Mouse (Mus musculus) heart, embryonic 11.5 days (tissue): ENCODE results near the gene Gltp. TPM values are rescaled to one million over a fixed set of nuclear protein-coding genes. Genes with fewer than 3 reads are reported as not detected.

Experiments used
- ATAC-seq: fragments of 200-750 bp; cut with Nextera tagmentation; replicated peaks from 2 replicates; pipeline ENCODE4 v1.8.0; 2017; ENCODE audit warnings: moderate library complexity; ENCODE audit not compliant: insufficient number of reproducible peaks, low FRiP score, low TSS enrichment
- H3K27ac ChIP-seq: fragments of 300-500 bp; sonication (generic); 2 replicates; pipeline ENCODE4 v1.5.1; 2014; ENCODE audit warnings: mild to moderate bottlenecking, low read depth, low read length
- H3K27me3 ChIP-seq: fragments of 300-500 bp; sonication (generic); 2 replicates; pipeline ENCODE4 v1.6.1; 2014; ENCODE audit warnings: mild to moderate bottlenecking, low read length, mixed read lengths; ENCODE audit not compliant: control insufficient read depth, insufficient read depth
- H3K36me3 ChIP-seq: fragments of 300-500 bp; sonication (generic); 2 replicates; pipeline ENCODE4 v1.6.1; 2014; ENCODE audit warnings: mild to moderate bottlenecking, low read length, moderate library complexity, mixed read lengths; ENCODE audit not compliant: control insufficient read depth, insufficient read depth
- H3K4me1 ChIP-seq: fragments of 300-500 bp; sonication (generic); 2 replicates; pipeline ENCODE4 v1.6.1; 2014; ENCODE audit warnings: low read length; ENCODE audit not compliant: control insufficient read depth, insufficient read depth
- H3K4me2 ChIP-seq: fragments of 300-500 bp; sonication (generic); 2 replicates; pipeline ENCODE4 v1.6.1; 2014; ENCODE audit warnings: mild to moderate bottlenecking, moderate library complexity
- H3K4me3 ChIP-seq: fragments of 300-500 bp; sonication (generic); 2 replicates; pipeline ENCODE4 v1.5.1; 2014; ENCODE audit warnings: low read depth, low read length
- H3K9ac ChIP-seq: fragments of 300-500 bp; sonication (generic); 2 replicates; pipeline ENCODE4 v1.6.1; 2014; ENCODE audit warnings: mild to moderate bottlenecking, low read depth, low read length, moderate library complexity
- H3K9me3 ChIP-seq: fragments of 300-500 bp; sonication (generic); replicated peaks from 2 replicates; pipeline ENCODE4 v1.6.1; 2016; ENCODE audit warnings: low read length; ENCODE audit not compliant: control insufficient read depth
- WGBS: fragments of 180-500 bp; shearing (Covaris S2); extraction: QIAGEN DNeasy Blood & Tissue Kit; methylation state at CpG from one replicate; pipeline ENCODE4 v1.1.7; 2014; ENCODE audit not compliant: insufficient replicate concordance; 5-methylcytosine and 5-hydroxymethylcytosine counted together
- polyA plus RNA-seq: library from polyadenylated mRNA; unstranded; fragments of >200 nt; fragmentation: Nextera tagmentation; extraction: Ambion mirVana; gene quantifications from 2 replicates; pipeline ENCODE4 v1.2.1, GENCODE M21; 2014

Gene Gltp
- polyA plus RNA-seq, 1 experiment from 2014 or later: 57.1 TPM

GRCm38 (mm10) chr5:114709357-114709756 is 18.6 kb upstream of the Gltp start:
- Histone ChIP-seq H3K9me3 (no peaks in the 10 kb centered on the region), H3K36me3 (peaks cover 8% of the 10 kb centered on the region), H3K4me1 (peaks cover 9% of the 10 kb centered on the region), H3K27ac (no peak overlapping the region), H3K9ac (no peak overlapping the region), H3K27me3 (no peaks in the 10 kb centered on the region), H3K4me3 (no peak overlapping the region), H3K4me2 (no peak overlapping the region)
- ATAC-seq: no peak
- 89% methylated on average over 21 of the region's 21 CpGs for WGBS

- peak overlapping the region; percentile 85 for H3K4me2 ChIP-seq
- peak overlapping the region; percentile 88 for H3K4me3 ChIP-seq
- H3K9ac ChIP-seq: 0 out of 2 replicates have a peak overlapping the region, but pooled peaks have one; percentile 79
- no peaks in the 10 kb centered on the region for H3K27me3 ChIP-seq
- no peaks in the 10 kb centered on the region for H3K9me3 ChIP-seq
- no peak for ATAC-seq
- WGBS: 52% methylated on average over 15 of the region's 15 CpGs
- H3K36me3 ChIP-seq: peaks cover 8% of the 10 kb centered on the region
- H3K4me1 ChIP-seq: peaks cover 9% of the 10 kb centered on the region
- H3K27ac ChIP-seq: no peak overlapping the region
Measured at GRCm38 (mm10) chr5:114708491-114708890, 17.7 kb upstream of the Gltp start.

GRCm38 (mm10) chr5:114707265-114708068 is 16.7 kb upstream of the Gltp start, which contains the start of gene Tchp:
Gene Tchp, plus strand, starts transcription at chr5:114707760.
- WGBS: 3% methylated on average over 49 of the region's 49 CpGs
- peak; percentile 65 for ATAC-seq

GRCm38 (mm10) chr5:114702403-114703392 is 11.9 kb upstream of the Gltp start:
- Histone ChIP-seq H3K27ac (no peak overlapping the region), H3K4me3 (no peak overlapping the region), H3K4me2 (no peak overlapping the region), H3K9ac (no peak overlapping the region), H3K27me3 (no peaks in the 10 kb centered on the region; the same call in 1 of the 2 replicates), H3K4me1 (no peaks in the 10 kb centered on the region; the same call in 1 of the 2 replicates), H3K36me3 (no peaks in the 10 kb centered on the region), H3K9me3 (no peaks in the 10 kb centered on the region)
- 55% methylated on average over 14 of the region's 14 CpGs for WGBS
- ATAC-seq: no peak

More at GRCm38 (mm10) chr5:114707265-114708068, 16.7 kb upstream of the Gltp start, which contains the start of gene Tchp:
- Histone ChIP-seq H3K4me1 (peaks cover 9% of the 10 kb centered on the region), H3K9me3 (no peaks in the 10 kb centered on the region), H3K4me3 (peak within 1 kb of the TSS; percentile 88), H3K36me3 (peaks cover 8% of the 10 kb centered on the region), H3K9ac (peak within 1 kb of the TSS; percentile 79), H3K27ac (no peak within 1 kb of the TSS), H3K27me3 (no peaks in the 10 kb centered on the region), H3K4me2 (peak within 1 kb of the TSS; percentile 85)

- Histone ChIP-seq H3K4me1 (no peaks in the 10 kb centered on the region; the same call in 1 of the 2 replicates), H3K9ac (no peak overlapping the region), H3K4me3 (no peak overlapping the region), H3K27me3 (no peaks in the 10 kb centered on the region; the same call in 1 of the 2 replicates), H3K36me3 (no peaks in the 10 kb centered on the region), H3K4me2 (no peak overlapping the region), H3K9me3 (no peaks in the 10 kb centered on the region), H3K27ac (no peak overlapping the region)
- 53% methylated on average over 7 of the region's 7 CpGs for WGBS
- no peak for ATAC-seq
Measured at GRCm38 (mm10) chr5:114699015-114699414, 8.2 kb upstream of the Gltp start.

GRCm38 (mm10) chr5:114698044-114698746 is 7.4 kb upstream of the Gltp start:
- H3K4me2 ChIP-seq: no peak overlapping the region
- H3K36me3 ChIP-seq: no peaks in the 10 kb centered on the region
- no peak for ATAC-seq
- H3K27me3 ChIP-seq: no peaks in the 10 kb centered on the region; the same call in 1 of the 2 replicates
- no peaks in the 10 kb centered on the region for H3K9me3 ChIP-seq
- H3K9ac ChIP-seq: no peak overlapping the region
- H3K27ac ChIP-seq: no peak overlapping the region
- no peak overlapping the region for H3K4me3 ChIP-seq
- 84% methylated on average over 19 of the region's 19 CpGs for WGBS
- H3K4me1 ChIP-seq: no peaks in the 10 kb centered on the region; the same call in 1 of the 2 replicates

- WGBS: 76% methylated on average over 17 of the region's 17 CpGs
- H3K4me1 ChIP-seq: no peaks in the 10 kb centered on the region
- no peaks in the 10 kb centered on the region; the same call in 1 of the 2 replicates for H3K27me3 ChIP-seq
- H3K36me3 ChIP-seq: no peaks in the 10 kb centered on the region
- no peak overlapping the region for H3K9ac ChIP-seq
- no peak overlapping the region for H3K4me3 ChIP-seq
- ATAC-seq: no peak
- H3K27ac ChIP-seq: no peak overlapping the region
- H3K4me2 ChIP-seq: no peak overlapping the region
- H3K9me3 ChIP-seq: no peaks in the 10 kb centered on the region
Measured at GRCm38 (mm10) chr5:114696939-114697338, 6.2 kb upstream of the Gltp start.

- Histone ChIP-seq H3K9ac (no peak overlapping the region), H3K27ac (no peak overlapping the region), H3K36me3 (no peaks in the 10 kb centered on the region), H3K4me3 (no peak overlapping the region), H3K9me3 (no peaks in the 10 kb centered on the region), H3K4me1 (peaks cover 4% of the 10 kb centered on the region), H3K4me2 (no peak overlapping the region), H3K27me3 (no peaks in the 10 kb centered on the region; the same call in 1 of the 2 replicates)
- no peak for ATAC-seq
- 66% methylated on average over 5 of the region's 5 CpGs for WGBS
Measured at GRCm38 (mm10) chr5:114695775-114696174, 5.0 kb upstream of the Gltp start.
